Mouse (Mus musculus): ENCODE results near the gene Arhgap15. TPM values are rescaled to one million over a fixed set of nuclear protein-coding genes. Genes with fewer than 3 reads are reported as not detected.

Gene Arhgap15
- total RNA-seq, 2 experiments from 2014 or later = 12.0 to 15.2 TPM

DNA sequence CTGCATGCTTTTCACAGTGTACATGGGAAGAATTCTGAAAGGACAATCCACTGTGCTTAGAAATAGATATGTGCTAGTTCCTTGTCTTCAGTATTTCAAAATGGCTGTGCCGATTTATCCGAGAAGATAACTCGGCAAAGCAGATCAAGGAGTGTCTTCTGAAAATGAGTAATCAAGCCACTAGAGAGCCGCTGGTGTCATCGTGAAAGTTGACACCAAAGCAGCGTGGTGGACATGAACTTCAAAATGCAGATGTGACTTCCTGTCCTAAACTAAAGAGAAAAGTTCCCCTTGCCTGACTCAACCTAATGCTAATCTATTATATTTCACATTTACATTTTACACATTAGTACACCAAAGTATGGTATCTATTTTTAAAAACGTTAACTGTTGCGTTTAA lies 596.2 kb downstream of the Arhgap15 start:
- no peak for DNase-seq (ENCODE audit: low spot score in 2 of 2)

DNA sequence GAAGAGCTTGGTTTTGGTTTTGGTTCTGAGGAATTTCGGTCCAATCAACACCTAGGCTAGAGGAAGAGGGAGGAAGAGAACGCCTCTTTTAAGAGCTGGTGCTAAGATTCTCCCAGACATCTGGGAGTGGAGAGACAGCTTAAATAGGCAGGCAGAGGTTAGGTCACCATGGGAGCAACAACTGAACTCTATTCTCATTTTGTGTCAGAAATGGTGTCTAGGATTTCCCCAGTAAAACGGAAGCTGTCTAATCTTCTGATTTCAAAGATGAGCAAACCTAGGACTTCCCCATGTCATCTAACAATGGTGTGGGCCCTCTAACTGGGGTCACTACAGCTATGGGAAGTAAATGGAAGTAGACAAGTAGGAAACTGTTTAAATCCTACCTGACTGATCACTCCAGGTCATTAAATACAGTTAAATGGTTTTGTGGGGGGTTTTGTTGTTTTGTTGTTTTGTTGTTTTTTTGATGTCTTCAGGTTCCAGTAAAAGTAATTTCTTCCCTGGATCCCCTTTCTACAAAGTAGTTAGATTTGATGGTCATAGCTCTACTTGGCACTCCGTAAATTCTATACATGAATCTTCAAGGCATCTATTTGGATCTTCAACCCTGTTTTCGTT lies 596.8 kb downstream of the Arhgap15 start:
- no peak for DNase-seq (ENCODE audit: low spot score in 2 of 2)

DNA sequence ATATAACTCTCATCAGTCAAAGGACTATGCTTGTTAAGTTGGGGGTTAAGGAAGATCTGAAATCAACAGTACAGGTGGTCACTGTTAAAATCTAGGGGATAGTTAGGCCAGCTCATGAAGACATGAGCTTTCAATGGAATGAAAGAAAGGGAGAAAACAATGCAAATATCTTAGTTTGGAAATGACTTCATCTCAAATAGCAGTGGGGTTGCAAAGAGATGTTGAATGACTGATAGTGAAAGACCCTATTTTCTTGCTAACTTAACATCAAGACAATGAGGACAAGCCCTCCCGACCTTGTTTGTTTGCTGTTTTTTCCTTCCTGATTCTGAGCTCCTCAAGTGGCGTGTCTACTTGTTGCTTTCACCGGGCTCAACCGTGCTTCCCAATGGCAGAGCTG lies 597.6 kb downstream of the Arhgap15 start:
- no peak for DNase-seq (ENCODE audit: low spot score in 2 of 2)

DNA sequence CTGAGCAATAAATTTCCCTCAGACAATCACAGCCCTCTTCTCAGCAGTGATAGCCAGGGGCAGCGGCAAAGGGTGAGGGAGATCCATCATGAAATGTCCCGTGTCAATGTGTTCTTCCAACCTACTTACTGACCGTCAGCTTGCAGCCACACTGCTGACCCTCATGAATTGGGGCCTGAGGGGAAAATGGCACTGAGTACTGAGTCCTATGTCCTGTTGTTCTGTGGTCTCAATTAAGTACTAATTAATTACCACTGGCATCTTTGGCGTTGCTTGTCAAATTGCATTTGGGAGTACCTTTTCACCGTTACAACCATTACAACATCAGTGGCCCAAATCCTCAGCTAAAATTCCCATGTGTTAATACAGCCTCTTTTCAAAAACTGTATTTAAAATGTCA lies 599.2 kb downstream of the Arhgap15 start:
- no peak for DNase-seq (ENCODE audit: low spot score in 2 of 2)

DNA sequence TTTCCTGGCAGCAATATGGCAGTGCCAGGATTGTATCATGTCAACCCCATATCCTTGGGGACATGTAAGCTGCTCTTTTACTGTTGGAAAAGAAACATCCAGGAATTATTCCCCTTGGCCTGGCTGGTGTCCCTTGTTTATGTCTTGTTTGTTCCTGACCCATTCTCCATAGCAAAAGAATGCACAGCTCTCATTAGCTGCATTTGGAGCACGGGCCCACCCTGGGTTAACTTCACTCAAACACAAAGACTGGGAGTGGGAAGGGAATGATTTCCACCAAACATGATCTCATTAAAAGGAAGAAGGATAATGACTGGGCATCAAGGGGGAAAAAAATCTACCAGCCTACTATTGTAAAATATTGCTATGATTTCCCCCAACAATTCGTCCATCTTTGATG lies 600.5 kb downstream of the Arhgap15 start:
- no peak for DNase-seq (ENCODE audit: low spot score in 2 of 2)

DNA sequence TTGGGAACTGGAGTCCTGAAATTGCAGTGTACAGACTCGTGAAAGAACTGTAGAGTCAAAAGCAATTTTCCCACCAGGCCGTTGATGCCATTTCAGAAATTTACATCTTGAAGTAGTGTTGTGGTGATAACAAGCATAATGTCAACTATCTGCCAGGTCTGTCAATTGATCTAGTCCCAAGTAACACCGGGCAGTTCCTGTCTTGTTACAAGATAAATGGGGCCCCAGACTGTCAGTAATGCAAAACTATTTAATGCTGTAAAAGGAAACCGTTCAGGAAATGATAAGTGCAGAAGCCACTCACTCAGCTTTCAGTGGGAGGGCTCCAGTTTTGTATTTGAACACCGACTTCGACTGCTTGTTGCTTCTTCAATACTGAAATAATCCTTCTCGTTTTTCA lies 604.3 kb downstream of the Arhgap15 start:
- DNase-seq (ENCODE audit: low spot score in 2 of 2) = no peak

DNA sequence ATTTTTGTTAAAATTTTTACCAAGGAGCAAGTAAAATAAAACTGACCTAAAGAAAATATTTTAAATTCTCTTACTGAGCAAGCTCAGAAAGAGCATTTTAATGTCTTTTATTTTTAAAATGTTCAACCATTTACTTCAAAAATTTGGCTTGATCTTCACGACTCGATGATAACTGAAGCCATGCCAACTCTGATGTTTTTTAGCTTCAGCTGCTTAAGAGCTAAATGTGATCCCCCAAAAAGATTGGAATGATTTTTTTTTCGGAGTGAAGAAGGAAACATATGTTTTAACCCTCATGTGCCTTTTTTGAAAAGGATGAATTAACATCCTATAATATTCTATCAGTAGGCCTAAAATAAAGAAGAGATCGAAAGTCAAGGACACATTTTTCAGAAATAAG lies 605.0 kb downstream of the Arhgap15 start:
- no peak for DNase-seq (ENCODE audit: low spot score in 2 of 2)

DNA sequence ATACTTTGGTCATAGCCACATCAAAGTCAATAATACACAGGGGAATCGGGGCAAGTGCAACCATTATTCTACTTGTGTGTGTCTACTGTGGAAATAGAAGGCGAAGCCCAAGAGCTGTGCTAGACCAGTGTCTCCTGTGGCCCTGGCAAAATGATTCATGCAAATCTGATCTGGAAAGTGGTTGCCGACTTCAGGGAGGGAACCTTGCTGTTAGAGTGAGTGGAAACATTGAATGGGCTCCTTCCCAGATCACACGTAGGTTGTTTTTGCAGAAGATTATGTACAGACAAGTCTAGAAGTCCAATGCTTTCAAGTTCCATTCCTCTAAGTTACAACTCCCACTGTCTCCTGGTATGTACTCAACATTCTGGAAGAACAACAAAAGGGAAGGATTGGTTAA lies 606.2 kb downstream of the Arhgap15 start:
- DNase-seq (ENCODE audit: low spot score in 2 of 2) = no peak

DNA sequence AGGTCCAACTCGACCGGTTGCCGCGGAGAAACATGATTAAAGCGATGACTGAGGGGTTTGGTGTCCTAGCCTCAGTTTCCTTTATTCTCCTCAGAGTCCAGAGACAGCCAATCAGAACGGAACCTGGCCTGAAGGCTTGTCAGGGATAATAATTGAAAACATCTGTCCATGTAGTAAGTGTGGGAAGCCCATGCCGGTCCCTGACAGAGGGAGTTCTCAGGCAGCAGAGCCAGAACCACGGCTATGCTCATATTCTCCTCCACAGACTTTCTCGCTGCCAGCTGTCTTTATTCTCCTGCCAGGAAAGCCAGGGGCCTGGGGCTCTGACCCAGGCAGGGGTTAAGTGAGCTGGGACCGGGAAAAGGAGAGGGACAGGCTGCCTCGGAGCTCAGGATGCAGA lies 606.7 kb downstream of the Arhgap15 start:
- no peak for DNase-seq (ENCODE audit: low spot score in 2 of 2)

DNA sequence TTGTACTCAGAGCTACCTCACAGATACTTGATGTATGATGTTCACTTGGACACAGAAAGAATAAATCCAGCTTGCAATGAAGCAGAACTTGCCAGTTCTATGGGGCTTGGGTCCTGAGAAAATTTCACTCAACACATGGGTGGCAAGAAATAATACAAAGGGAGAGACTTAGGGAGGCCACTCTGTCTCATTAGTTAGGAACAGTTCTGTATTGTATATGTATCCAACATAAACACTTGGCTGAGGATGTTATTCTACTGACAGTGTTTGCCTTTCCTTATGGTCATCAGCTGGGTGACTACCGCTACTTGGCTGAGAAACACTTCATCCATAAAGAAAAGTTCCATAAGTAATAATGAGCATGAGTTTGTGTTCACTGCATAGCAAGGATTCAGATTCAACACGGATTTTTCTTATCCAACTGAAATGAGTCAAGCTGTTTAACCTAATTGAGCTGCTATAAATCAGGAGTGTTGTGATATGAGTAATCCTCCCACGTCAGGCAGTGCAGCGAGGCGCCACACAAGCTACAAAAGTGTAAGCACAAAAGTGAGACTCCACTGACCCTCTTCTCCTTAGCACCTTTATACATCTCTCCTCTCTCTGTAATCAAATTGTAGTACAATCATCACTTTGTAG lies 607.7 kb downstream of the Arhgap15 start:
- no peak for DNase-seq (ENCODE audit: low spot score in 2 of 2)

DNA sequence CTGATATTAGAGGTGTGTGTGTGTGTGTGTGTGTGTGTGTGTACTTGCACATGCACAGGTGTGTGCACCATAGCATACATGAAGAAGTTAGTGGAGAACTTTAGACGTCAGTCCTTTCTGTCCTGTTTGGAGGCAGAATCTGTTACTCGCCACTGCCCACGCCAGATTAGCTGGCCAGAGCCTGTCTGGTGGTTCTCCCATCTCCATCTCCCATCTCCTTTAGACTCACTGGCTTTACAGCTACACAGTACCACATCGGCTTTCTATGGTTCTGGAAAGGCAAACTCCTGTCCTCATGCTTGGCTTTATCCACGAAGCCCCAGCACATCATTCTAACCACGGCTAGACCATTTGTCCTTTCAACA lies 608.2 kb downstream of the Arhgap15 start:
- no peak for DNase-seq (ENCODE audit: low spot score in 2 of 2)

DNA sequence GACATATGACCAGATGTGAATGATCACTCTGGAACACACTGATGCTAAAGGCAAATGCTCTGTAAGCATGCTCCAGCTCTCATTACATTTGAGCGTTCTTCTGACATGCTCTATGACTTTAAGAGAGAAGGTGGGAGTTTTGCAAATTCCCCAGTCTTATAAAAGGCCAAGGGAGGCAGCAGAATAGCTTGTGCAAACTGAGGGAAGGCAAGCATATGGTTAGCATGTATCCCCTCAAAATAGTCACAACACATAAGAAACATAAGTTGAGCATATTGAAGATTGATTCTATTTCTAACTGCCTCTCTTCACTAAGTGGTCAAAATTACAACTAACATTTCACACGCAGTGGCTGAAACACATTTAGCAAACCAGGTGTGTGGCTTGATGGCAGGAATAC lies 631.6 kb downstream of the Arhgap15 start:
- DNase-seq (ENCODE audit: low spot score in 2 of 2) = no peak

DNA sequence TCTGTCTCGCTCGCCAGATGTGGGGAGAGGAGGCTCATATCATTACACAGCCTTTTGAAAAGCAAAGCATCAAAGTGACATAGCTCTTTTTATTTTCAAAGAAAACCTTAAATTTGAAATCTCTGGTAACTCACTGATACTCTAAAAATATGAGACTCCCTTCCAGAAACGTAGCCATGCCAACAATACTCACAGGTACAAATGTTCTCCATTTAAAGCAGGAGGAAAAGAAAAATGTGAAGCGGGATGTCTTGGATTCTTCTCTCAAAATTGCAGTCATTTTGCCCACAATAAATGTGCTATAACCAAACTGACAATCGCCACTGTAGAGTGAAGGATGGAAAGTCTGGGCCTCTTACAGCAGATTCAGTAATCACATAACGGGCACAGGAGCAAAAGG lies 635.9 kb downstream of the Arhgap15 start:
- no peak for DNase-seq (ENCODE audit: low spot score in 2 of 2)

DNA sequence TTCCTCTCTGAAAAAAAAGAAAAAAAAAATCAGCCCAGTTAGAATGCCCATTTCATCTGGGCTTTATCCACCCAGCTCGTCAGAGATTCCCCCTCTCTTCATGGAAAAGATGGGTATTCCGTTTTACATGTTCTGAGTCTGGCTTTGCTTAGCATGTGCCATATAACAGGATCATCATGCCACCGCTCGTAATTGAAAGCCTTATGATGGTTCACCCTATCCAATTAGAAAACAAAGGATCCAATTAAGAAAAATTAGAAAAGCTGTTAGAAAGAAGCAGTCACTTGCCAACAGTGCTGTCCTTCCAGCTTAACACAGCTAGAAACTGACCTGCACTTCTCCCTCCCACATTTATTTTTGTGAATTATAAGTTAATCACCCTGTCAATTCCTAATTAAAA lies 640.9 kb downstream of the Arhgap15 start:
- DNase-seq (ENCODE audit: low spot score in 2 of 2) = no peak

DNA sequence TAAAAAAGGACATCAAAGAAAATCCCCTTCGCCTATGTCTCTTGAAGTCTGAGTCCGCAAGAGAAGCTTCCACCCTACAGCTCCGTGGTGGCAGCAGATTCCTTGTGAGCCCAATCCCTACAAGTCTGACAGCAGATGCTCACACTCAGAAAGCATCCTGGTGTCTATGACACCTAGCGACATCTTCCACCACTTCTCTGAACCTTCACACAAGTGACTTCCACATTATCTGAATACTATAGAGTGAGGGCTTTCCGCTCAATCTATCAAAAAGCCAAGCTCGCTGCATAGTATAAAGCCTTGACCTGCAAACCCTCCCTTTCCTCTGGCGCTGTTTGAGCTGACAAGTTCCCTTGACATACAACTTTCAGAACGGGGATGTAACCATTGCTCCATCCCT lies 645.2 kb downstream of the Arhgap15 start:
- DNase-seq (ENCODE audit: low spot score in 2 of 2) = no peak

DNA sequence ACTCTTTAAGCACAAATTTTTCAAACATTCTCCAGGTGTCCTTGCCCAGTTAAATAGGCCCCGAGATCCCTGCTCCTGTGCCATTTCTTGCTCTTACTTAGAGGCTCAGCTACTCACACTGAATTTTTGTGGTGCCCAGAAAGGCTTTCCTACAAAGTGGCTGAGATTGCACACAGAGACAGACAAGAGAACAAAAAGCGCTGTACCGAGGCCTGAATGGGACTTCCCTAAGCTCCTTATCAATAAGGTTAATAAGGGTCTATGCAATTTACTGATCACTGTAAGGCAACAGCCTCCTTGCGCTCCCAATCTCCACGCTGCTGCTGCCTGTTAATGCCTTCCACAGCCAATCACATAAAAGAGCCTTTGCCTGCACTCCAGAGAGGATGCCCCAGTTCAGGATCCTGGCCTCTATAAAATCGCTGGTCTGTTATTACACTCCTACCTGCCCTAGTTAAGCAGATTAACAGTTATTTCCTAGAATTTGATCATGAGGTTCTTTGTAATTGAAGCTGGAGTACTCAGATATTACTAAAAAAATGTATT lies 646.4 kb downstream of the Arhgap15 start:
- DNase-seq (ENCODE audit: low spot score in 2 of 2) = no peak

DNA sequence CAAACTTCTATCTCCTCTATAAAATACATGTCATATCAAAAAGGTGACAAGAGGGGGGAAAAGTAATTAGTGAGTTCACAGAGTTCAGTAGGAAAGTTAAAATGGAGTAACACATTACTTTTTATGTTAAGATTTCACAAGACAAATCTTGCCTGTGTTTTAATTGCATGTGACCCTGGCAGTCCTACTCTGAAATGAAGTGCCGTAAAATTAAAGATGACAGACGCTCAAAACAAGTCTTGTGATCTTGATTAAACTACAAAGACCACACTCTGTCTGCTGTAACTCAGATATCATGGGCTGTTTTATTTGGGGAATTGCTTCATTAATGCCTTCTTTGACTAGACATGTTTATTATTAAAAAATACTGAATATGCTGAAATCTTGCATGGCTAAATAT lies 647.0 kb downstream of the Arhgap15 start:
- no peak for DNase-seq (ENCODE audit: low spot score in 2 of 2)

DNA sequence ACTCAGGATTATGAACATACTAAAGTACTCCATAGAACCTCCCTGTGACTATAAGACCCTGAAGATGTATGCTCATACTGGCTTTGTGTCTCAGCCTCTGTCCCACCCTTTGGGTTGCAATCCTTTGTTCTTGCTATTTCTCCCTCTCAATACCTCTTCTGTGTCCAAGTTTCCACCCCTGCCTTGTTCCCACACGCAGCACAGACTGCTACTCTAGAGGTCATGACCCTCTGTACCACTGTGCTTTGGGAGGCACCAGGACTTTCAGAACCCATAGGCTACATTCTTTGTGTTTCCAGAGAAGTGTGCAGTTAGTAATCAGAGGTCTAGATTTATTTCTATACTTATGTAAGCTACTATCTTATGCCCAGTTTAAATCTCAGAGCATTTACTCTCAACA lies 648.6 kb downstream of the Arhgap15 start:
- no peak for DNase-seq (ENCODE audit: low spot score in 2 of 2)

DNA sequence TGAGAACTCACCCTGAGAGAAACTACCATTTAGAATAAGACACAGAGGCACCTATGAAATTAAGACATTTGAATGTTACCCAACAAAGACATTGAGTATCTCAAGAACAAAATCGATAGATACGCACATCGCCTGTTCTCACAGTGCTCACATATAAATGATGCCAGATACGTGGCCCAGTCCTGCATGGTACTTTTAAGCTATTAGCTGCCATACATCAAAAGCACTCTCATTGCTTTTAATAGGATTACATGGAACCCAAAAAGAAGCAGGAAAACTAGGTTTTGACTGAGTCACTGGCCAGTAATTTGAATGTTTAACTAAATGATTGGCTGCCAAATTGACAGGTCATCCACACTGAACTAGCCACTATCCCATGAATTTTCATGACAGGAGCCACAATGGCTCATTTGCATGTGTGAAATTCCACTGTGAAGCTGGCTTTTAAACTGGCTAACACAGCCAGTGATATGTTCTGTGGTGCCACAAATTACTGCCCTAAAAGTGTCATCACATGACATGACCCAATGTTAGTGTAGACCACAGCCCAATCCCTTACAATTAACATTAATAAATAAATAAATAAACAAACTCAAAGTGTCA lies 649.2 kb downstream of the Arhgap15 start:
- DNase-seq (ENCODE audit: low spot score in 2 of 2) = no peak

DNA sequence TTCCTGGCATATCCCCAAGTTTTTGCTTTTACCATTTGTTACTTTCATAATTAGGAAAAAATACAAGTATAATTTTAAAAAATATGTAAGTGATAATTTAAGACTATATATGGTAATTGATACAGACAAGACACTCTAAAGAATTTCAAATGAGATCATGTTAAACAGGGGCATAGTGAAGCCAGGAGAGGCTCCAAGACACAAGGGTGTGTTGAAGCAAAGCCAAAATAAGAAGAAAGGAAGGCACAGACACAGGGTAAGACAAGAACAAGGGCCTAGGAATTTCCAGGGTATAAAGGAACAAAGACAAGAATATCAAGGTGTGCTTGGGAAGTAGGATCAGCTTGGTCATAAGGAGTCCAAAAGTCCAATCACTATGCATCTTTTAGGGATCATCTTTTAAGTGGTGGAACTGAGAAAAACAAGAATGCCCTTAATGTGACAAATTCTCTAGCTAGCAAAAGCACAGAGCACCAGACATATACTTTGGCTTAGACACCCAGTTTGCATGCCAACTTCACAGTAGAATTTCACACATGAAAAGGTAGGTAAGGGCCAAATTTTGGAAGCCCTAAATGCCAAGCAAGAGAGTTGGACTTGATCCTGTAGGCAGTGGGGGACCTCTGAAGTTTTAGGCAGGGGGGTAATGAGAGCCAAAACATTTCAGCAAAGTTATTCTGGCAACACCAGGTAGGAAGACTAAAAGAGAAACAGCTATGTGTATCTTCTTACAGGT lies 650.7 kb downstream of the Arhgap15 start:
- DNase-seq (ENCODE audit: low spot score in 2 of 2) = no peak

DNA sequence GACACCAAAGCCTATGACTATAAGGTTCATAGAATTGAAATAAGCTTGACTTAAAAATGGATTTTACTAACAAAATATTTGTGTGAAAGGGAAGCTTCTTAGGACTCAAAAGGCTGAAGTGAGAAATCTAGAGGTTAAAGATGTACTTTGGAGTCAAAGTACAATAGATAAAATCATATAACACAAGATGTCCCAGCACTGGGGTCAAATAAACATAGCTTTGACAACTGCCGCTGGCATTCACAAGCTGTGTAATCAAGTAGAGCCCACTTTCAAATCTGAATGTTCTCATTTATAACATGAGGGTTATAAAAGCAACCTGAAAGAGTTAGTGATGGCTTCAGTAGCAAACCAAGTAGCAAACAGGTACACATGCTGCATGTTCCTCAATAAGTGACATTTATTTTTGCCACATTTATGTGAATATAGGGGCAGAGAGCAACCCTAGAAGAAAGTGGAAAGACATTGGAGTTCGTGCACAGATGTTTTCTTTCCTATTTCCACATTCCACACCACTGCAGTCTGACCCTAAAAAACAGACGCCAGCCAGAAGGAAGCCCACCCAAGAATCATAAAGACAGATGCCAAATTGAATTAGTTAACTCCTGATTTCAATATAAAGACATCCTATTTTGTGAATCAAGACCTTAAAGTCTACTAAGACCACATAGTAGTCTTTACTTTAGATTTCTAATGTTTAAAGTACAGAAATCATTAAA lies 653.2 kb downstream of the Arhgap15 start:
- DNase-seq (ENCODE audit: low spot score in 2 of 2) = no peak
